Mouse (Mus musculus): ENCODE data around the gene Gm28038. TPM values are rescaled to one million over a fixed set of nuclear protein-coding genes. Genes with fewer than 3 reads are reported as not detected.

Gene Gm28038
- polyA plus RNA-seq, 1 experiment, result not detected

DNA sequence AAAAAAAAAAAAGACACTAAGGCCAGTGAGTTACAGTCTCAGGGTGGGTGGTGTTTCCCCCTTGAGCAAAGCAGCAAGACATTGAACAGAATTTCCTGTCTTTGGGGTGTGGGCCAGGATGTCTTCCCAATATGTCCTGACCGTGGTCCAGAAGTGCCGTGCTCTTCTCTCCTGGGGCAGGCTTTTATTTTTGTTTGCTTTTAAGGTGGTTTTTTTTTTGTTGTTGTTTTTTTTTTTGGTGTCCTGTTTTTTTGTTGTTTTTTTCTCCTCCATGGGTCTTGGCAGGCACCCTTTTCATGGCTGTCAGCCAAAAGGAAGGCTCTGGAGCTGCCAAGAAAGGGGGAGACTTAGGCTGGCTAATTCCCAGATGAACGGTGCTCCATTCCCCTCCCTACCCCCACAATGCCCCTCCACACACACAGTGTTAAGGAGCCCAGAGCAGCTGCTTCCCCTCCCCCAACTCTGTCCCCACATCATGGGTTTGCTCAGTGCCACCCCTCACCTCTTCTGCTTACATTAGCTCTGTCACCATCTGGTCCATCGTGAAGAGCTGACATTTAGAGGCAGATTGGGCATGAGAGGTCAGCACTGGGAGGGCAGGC lies 17.9 kb upstream of the Gm28038 start:
- H3K4me1 ChIP-seq, result peaks cover 86% of the 10 kb centered on the region
- TF ChIP-seq FLI1 (IDR thresholded peaks at IDR 0.05; ENCODE audit: low read length) (no peak), GATA1 (IDR thresholded peaks at IDR 0.05; ENCODE audit: borderline replicate concordance, low read length) (no peak)
- peaks cover 87% of the 10 kb centered on the region for H3K36me3 ChIP-seq (replicated peaks; ENCODE audit: low read length)

DNA sequence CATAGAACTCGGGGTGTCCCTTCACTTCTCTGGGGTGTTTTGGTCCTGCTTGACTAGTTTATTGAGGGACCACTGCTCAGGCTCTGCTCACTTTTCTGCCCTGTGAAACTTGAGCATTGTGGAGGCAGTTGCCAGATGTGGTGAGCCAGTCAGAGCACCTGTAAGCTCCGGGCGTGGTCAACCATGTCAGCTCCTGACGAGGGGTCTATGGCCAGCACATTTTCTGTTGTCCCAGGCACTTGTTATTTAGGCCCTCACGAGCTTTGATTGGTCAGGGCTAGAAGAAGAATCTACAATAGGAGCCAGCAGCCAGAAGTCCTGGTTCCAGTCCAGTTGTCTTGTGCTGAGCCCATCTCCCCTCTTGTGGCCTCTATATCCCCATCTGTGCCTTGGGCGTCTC lies 17.0 kb upstream of the Gm28038 start:
- H3K27me3 ChIP-seq (replicated peaks), result no peaks in the 10 kb centered on the region
- H3K36me3 ChIP-seq (replicated peaks; ENCODE audit: low read length), result peaks cover 80% of the 10 kb centered on the region
- H3K4me1 ChIP-seq, result peaks cover 86% of the 10 kb centered on the region
- TF ChIP-seq GATA1 (IDR thresholded peaks at IDR 0.05; ENCODE audit: borderline replicate concordance, low read length), result no peak
- no peak for TF ChIP-seq FLI1 (IDR thresholded peaks at IDR 0.05; ENCODE audit: low read length)
- no peaks in the 10 kb centered on the region for H3K9me3 ChIP-seq
- H3K4me3 ChIP-seq (replicated peaks), result no peak overlapping the region

More for the DNA sequence above, 17.9 kb upstream of the Gm28038 start:
- no peaks in the 10 kb centered on the region for H3K9me3 ChIP-seq
- no peaks in the 10 kb centered on the region for H3K27me3 ChIP-seq (replicated peaks)
- H3K4me3 ChIP-seq (replicated peaks), result no peak overlapping the region

DNA sequence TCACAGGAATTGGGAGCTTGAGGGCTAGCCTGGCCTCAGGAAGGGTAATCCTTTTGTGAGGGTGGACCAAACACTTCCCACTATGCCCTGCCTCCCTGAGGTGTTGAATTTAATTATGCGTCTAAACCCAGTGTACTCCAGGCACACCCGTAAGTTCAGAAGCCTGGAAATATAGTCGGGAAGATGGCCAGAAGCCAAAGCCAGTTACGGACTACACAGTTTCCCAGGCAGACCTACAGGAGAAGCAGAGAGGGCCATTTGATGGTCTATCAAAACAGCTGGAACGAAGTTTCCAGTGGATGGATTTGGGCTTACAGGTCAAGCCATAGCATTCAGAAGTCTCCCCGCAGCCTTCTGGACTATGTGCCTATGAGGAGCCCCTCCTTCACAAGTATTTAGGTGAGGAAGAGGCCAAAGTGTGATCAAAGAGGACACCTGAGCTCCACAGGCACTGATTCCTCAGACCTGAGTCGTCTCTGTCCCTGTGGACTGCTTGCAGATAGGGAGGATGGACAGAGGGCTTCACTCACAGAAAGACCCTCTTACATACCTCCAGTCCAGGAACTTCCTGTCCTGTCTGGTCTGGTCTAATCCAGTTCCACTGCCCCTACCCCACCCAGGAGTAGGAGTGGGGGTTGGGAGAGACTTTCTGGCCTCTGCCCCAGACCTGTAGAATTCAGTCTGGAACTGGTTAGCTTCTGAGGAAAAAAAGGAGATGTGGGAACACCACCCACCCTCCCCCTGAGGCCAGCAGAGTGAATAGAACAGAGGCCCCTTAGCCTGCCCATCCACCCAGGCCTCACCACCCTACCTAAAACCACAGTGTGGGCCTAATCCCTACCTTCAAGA lies 15.9 kb upstream of the Gm28038 start:
- H3K4me1 ChIP-seq, result peaks cover 86% of the 10 kb centered on the region
- TF ChIP-seq FLI1 (IDR thresholded peaks at IDR 0.05; ENCODE audit: low read length) (no peak), GATA1 (IDR thresholded peaks at IDR 0.05; ENCODE audit: borderline replicate concordance, low read length) (no peak)
- H3K36me3 ChIP-seq (replicated peaks; ENCODE audit: low read length), result peaks cover 70% of the 10 kb centered on the region
- no peak overlapping the region for H3K4me3 ChIP-seq (replicated peaks)
- no peaks in the 10 kb centered on the region for H3K27me3 ChIP-seq (replicated peaks)
- H3K9me3 ChIP-seq, result no peaks in the 10 kb centered on the region

DNA sequence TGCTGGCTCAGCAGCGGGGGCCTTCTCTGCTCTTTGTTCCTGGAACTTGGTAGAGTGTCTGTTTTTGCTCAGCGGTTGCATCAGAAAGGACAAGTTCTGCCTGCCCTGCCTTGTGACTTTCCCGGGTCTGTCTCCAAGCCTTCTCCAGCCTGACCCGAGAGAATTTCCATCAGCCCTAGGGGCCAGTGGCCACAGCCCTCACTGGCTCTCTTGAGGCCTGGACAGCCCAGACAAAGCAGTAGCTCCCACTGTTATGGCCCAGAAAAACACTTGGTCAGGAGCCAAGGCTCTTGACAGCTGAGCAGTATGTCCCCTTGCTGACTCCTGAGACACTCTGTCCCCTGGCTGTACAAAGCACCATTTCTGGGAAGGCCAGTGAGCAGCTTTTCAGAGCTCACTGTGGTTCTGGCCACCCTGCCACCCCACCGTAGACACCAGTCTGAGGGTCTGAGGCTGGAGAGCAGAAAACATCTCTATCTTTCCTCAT lies 15.0 kb upstream of the Gm28038 start, which contains the start of gene Phyhd1:
Gene Phyhd1, plus strand, starts transcription at position 437 of the 487 bp plus-strand sequence.
- H3K36me3 ChIP-seq (replicated peaks; ENCODE audit: low read length), result peaks cover 63% of the 10 kb centered on the region
- no peak for TF ChIP-seq FLI1 (IDR thresholded peaks at IDR 0.05; ENCODE audit: low read length)
- TF ChIP-seq GATA1 (IDR thresholded peaks at IDR 0.05; ENCODE audit: borderline replicate concordance, low read length), result no peak
- H3K27me3 ChIP-seq (replicated peaks), result no peaks in the 10 kb centered on the region
- H3K4me3 ChIP-seq (replicated peaks), result peak within 1 kb of the TSS; percentile 38
- peaks cover 85% of the 10 kb centered on the region for H3K4me1 ChIP-seq
- no peaks in the 10 kb centered on the region for H3K9me3 ChIP-seq

DNA sequence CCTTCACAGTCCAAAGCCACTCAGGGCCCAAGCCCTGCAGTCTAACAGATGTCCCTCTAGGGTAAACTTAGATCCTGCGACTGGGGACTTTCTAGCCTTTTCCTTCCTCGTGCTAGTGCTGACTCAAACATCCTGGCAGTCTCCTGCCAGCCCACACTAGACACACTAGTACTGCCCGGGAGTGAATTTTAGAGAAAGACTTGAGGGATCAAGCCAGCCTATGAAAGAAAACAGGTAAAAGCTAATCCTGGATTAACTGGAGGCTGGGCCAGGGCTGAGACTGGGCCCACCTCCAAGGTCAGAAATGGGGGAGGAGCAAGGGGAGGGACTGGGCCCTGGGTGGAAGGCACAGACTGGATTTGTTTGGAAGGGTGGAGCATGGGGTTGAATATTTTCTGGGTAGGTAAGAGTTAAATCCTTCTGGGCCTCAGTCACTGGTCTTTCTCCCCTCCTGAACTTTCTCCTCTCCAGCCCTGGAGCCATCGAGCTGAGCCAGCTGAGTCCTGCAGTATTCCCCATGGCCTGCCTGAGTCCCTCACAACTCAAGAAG lies 14.4 kb upstream of the Gm28038 start:
- peaks cover 56% of the 10 kb centered on the region for H3K36me3 ChIP-seq (replicated peaks; ENCODE audit: low read length)
- peaks cover 78% of the 10 kb centered on the region for H3K4me1 ChIP-seq
- H3K27me3 ChIP-seq (replicated peaks), result no peaks in the 10 kb centered on the region
- peak overlapping the region; percentile 38 for H3K4me3 ChIP-seq (replicated peaks)
- H3K9me3 ChIP-seq, result no peaks in the 10 kb centered on the region
- TF ChIP-seq GATA1 (IDR thresholded peaks at IDR 0.05; ENCODE audit: borderline replicate concordance, low read length) (no peak), FLI1 (IDR thresholded peaks at IDR 0.05; ENCODE audit: low read length) (no peak)

- TF ChIP-seq GATA1 (IDR thresholded peaks at IDR 0.05; ENCODE audit: borderline replicate concordance, low read length) (no peak), FLI1 (IDR thresholded peaks at IDR 0.05; ENCODE audit: low read length) (no peak)
- Histone ChIP-seq H3K4me1 (peaks cover 71% of the 10 kb centered on the region), H3K9me3 (no peaks in the 10 kb centered on the region), H3K36me3 (replicated peaks; ENCODE audit: low read length) (peaks cover 48% of the 10 kb centered on the region), H3K27me3 (replicated peaks) (no peaks in the 10 kb centered on the region), H3K4me3 (replicated peaks) (peak overlapping the region; percentile 72)
Observed at GRCm38 (mm10) chr2:30267466-30267865, 13.4 kb upstream of the Gm28038 start.

GRCm38 (mm10) chr2:30268371-30268770 lies 12.5 kb upstream of the Gm28038 start:
- TF ChIP-seq GATA1 (IDR thresholded peaks at IDR 0.05; ENCODE audit: borderline replicate concordance, low read length) (no peak), FLI1 (IDR thresholded peaks at IDR 0.05; ENCODE audit: low read length) (no peak)
- Histone ChIP-seq H3K4me3 (replicated peaks) (peak overlapping the region; percentile 23), H3K4me1 (peaks cover 68% of the 10 kb centered on the region), H3K9me3 (no peaks in the 10 kb centered on the region), H3K27me3 (replicated peaks) (no peaks in the 10 kb centered on the region), H3K36me3 (replicated peaks; ENCODE audit: low read length) (peaks cover 46% of the 10 kb centered on the region)

DNA sequence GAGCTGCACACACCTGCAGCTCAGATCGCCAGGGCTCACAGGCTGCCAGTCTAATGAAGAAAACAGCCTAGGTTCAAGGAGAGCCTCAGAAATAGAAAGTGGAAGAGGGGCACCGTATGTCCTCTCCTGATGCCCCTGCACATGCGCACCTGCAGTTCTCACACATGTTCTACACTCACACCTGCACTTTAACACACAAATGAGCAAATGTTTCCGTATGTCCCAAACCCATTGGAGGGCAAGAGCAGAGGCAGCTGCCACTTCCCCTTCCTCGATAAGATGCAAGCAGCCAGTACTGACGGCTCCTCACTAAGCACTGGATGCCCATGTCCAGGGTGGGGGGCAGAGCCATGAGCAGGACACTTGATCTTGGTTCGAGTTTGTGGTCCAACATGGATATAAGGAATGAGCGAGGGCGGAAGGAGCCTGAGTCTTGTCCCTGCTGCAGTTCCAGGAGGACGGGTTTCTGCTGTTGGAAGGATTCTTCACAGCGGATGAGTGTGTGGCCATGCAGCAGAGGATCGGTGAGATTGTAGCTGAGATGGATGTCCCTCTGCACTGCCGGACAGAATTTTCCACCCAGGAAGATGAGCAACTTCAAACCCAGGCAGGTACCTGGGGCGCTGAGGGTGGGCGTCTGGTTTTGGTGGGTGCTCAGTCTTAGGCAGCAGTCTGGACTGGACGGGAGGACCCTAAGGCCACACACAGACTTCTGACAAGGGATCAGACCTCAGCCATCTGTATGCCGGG lies 11.4 kb upstream of the Gm28038 start:
- peaks cover 63% of the 10 kb centered on the region for H3K4me1 ChIP-seq
- peaks cover 38% of the 10 kb centered on the region for H3K36me3 ChIP-seq (replicated peaks; ENCODE audit: low read length)
- no peak for TF ChIP-seq GATA1 (IDR thresholded peaks at IDR 0.05; ENCODE audit: borderline replicate concordance, low read length)
- H3K27me3 ChIP-seq (replicated peaks), result no peaks in the 10 kb centered on the region
- H3K9me3 ChIP-seq, result no peaks in the 10 kb centered on the region
- H3K4me3 ChIP-seq (replicated peaks), result peak overlapping the region; percentile 39

DNA sequence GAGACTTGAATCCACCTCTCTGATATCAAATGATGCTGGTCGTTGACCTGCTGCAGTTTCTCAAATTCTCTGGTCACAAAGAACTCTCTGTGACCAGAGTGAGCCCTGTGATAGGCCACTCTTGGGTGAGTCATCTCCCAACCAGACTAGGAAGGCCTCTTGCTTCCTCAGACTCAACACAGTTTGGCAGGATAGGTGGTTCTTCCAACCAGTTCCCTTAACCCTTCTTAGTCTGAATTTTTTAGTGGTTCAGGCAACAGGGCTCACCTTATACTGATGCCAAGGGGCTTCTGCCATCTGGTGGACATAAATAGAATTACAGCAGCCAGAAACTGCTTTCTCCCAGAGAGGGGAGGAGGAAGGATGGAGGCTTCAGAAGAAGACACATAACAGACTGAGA lies 10.7 kb upstream of the Gm28038 start:
- Histone ChIP-seq H3K9me3 (no peaks in the 10 kb centered on the region), H3K4me1 (peaks cover 56% of the 10 kb centered on the region), H3K4me3 (replicated peaks) (no peak overlapping the region), H3K36me3 (replicated peaks; ENCODE audit: low read length) (peaks cover 32% of the 10 kb centered on the region), H3K27me3 (replicated peaks) (no peaks in the 10 kb centered on the region)
- no peak for TF ChIP-seq GATA1 (IDR thresholded peaks at IDR 0.05; ENCODE audit: borderline replicate concordance, low read length)
- no peak for TF ChIP-seq FLI1 (IDR thresholded peaks at IDR 0.05; ENCODE audit: low read length)

All from megakaryocyte, embryonic 14.5 days (primary cell).